Mouse (Mus musculus) spleen, postnatal 10 days (tissue): ENCODE data around the gene Mfap2.

Source experiments
- DNase-seq, 2 experiments: peaks; one replicate each; pipeline ENCODE4 v3.0.0; 2021 to 2022; ENCODE audit warnings: low spot score in 2 of 2

Mfap2 gene

DNA sequence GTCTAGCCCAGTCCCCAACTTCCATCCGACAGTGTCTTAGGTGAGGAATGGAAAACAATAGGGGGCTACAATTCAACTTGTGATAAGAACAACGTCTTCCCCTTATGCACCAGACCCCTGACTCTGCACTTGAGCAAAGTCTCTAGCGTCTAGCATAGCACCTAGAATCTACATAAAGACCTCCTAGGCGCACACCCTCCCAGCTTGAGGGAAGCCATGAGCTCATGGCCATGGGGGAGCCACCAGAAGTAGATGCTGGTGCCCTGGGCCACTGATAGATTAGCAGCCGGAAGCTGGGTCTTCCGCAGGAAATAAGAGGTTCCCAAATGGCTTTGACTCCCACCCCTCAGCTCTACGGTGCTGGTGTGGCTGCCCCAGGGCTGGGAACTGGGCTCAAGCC is 22.7 kb upstream of the Mfap2 start:
- DNase-seq: no peak

DNA sequence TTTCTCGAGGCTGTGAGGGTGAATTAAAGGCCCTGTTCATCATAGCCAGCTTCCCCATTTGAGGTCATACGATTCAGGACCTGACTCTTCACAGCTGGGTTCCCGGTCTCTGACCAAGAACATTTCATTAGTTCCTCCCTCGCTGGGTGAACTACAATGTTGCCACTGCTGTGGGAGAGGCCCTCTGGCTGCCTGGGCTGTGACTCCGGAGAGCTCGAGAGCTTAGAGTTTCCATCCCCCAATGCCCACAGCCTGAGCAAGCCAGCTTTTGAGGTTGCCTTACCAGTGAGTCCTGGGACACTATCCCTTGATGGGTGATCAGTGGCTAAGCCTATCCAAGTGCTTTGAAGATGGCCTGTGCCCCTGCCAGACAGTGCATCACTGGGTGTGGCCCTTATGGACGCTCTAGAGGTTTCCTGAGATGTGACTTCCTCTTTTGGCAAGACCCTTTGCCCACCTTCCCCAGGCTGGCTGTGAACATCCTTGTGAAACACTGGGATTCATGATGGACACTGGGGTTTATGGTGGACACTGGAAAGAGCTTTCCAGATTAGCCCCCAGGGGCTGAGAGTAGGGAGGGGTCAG is 21.4 kb upstream of the Mfap2 start:
- DNase-seq: peak in 1 of 2 experiments; percentile 46

DNA sequence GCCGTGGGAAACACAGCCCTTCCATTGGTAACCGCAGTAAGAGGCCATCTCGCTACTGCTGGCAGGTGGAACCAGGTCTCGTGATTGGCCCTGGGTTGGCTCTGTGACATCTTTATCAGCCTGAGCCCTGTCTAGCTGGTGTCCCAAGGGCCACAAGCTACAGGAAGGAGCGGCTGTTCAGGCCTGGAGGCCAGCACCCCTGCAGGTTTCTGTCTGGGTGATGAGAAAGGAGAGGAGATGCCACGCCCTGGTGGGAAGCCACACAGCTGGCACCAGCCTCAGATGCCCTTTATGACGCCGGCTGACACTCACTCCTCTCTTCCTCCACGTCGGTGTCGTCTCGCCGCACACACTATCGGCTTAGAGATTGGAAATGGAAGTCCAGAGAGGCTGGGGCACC is 20.8 kb upstream of the Mfap2 start:
- peak; percentile 24 to 59 for DNase-seq

DNA sequence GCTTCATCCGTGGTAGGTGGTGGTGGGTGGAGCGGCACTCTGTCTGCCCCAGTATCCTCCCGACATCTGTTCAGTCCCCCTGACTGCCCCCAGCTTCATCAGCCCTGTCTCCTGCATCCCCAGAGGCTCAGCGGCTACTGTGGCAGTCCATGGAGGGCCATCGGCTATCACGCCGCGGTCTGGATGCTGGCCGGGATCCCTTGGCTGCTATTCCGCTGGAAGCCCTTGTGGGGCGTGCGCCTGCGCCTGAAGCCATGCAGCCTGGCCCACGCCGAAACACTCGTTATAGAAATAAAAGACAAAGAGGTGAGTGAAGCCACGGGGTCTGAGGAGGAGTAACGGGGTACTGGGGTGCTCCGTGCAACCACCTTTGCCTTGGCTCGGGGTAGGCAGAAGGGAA is 18.0 kb upstream of the Mfap2 start:
- no peak for DNase-seq

DNA sequence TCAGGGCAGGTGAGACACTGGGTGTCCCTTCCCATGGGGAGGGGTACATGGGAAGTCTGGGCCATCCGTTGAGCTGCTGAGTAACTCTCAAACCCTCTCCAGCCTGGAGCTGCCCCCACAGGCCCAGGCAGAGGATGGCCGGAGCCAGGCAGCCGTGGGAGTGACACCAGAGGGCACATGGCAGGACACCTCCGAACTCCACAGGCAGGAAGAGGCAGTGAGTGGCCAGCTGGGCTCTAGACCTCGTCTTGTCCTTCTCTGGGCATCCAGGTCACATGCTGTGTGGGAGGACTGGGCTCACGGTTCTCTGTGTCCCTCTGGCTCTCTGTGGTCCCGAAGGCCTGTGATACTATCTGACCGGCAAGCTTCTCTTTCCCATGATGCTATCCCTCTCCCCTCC is 16.4 kb upstream of the Mfap2 start:
- DNase-seq: no peak

DNA sequence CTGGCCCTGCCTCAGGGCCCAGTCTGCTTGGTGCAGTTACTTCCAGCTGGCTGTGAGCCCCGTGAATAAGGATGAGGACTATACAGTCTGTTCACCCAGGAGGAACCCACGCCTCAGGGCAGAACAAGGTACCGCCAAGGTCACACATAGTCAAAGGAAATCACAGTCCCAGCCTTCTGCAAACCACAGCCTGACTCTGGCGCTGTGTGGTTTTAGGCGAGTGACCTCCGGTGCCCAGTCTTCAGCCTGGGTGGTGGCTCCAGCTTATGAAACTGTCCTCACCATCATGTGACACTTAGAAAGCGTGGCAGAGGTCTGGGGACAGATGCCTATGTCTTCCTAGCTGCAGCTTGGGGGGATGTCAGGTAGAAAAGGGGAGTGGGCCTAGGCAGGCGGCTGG is 14.4 kb upstream of the Mfap2 start:
- no peak for DNase-seq

DNA sequence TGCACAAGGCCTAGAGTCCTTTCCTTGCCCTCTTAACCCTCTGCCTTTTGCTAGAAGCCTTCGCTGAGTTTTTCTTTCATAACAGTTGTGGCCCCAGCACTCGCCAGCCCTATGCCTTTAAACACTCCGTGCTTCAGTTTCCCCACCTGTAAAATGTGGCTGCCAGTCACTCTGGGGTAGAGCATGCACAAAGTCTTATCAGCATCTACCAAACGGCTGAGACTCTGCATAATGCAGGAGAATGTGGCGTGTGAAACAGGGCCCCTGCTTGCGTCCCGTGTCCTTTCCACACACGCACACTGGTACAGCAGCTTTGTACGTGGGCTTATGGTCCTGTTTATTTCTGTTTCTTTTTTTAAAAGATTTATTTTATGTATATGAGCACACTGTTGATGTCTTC is 13.4 kb upstream of the Mfap2 start:
- no peak for DNase-seq

DNA sequence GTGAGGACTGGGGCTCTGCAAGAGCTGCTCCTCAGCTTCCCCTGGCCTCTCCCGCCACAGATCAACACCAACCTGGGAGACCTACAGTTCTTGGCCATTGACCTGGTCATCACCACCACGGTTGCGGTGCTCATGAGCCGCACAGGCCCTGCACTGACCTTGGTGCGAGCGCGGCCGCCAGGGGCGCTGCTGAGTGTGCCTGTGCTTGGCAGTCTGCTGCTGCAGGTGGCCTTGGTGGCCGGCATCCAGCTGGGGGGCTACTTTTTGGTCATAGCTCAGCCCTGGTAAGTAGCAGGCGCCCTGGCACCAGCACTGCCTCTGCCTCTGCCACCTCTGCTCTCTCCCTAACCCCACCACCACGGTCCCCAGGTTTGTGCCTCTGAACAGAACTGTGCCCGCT is 4.2 kb upstream of the Mfap2 start:
- DNase-seq: peak in 1 of 2 experiments; percentile 54

DNA sequence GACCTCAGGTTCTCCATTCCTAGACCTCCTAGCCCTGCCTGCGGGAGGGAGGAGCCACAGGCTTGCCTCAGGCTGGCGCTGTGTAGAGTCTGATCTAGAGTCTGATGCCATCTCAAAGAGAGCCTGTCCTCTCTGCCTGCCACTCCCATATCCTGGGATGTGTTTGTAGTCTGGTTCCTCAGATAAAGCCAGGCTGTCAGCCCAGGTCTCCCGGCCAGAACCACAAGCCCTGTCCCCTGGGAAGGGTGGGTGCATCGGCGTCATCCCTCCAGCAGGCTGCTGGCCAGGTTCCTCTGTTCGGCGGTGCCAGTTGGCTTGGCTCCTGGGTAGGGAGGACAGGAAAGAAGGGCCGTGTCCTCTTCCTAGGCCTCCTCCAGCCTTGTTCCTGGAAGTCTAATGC is 2.2 kb upstream of the Mfap2 start:
- DNase-seq: no peak

DNA sequence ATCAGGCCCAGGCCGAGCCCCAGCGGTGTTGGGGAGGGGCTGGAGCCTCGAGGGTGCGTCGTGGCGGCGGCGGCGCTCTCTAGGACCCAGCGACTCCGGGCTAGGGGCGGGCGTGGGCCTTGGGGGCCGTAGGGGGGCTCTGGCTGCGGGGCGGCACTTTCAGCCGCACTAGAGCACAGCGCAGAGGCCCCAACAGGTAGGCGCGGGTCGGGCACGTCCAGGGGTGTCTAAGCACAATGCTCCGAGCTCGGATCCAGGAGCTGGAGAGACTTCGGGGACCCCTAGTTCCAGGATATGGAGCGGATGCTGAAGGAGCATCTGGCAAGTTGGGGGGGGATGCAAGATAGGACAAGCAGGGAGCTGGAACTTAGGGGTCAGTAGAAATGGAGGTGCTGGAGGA is 308 bp downstream of the Mfap2 start:
- DNase-seq: no peak

DNA sequence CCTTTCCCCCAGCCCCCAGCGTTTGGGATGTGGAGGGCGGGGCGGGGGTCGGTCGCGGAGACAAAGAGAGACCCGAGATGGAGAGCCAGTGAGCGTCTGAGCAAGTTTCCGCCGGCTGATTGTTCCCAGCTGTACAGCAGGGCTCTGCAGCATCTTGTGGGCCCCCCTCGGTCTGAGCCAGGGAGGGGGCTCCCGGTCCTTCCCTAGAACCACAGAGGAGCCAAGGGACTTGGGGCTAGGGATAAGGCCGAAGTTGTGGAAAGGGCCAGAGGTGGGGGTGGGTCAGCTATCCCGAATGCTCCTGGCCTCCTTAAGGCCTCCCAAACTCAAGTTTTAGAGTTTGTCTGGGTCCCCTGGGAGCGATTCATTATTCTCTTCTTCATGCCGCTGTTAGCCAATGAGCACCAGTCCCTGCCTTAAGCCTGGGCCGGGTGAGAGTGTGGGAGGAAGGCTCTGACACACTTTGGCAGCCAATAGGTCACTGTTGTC is 767 bp downstream of the Mfap2 start:
- no peak for DNase-seq

DNA sequence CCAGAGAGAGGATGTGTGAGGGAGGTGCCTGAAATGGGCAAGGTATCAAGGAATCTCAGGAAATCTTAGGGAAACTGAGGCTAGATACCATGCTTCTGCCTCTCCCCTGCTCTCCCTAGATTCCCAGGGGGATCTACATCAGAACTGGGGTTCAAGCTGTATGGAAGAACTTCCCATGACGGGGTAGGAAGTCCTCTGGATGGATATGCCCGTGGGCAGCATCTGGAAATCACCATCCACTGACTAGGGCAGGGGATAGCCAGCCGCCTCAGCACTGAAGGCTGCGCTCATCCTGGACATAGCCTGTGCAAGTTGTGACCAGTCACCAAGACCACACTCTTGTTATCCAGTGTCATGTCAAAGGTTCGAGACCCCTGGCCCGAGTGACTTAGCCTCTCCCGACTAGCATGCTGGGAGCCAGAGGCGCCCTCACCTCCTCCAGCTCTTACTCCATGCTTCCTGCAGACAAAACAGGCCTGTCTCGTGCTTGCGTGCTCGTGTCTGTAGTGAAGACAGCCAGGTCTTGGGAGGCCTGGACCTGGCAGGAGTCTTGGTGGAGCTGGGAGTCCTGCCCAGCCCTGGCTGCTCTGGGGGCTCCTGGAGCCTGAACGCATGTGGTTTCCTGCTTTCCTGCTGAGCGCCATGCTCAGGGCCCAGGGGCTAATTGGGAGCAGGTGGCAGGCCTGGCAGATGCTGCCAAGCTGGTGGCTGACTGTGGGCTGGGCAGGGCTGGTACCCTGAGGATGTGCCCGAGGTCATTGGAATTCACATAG is 1.5 kb downstream of the Mfap2 start:
- DNase-seq: no peak

DNA sequence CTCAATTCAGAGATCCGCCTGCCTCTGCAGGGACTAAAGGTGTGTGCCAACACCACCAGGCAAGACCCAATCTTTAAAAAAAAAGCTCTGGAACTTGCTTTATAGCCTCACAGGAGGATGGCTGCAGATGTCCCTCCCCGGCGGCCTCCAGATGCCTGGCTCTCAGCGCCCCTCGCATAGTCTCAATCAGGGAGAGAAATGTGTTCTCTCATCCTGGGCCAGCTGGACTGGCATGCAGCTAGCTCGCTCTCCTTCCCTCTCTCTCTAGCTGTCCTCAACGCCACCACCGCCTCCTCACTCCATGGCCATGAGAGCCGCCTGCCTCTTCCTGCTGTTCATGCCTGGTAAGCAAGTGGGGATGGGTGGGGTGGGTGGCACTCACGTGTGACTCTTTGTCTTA is 2.3 kb downstream of the Mfap2 start:
- no peak for DNase-seq

DNA sequence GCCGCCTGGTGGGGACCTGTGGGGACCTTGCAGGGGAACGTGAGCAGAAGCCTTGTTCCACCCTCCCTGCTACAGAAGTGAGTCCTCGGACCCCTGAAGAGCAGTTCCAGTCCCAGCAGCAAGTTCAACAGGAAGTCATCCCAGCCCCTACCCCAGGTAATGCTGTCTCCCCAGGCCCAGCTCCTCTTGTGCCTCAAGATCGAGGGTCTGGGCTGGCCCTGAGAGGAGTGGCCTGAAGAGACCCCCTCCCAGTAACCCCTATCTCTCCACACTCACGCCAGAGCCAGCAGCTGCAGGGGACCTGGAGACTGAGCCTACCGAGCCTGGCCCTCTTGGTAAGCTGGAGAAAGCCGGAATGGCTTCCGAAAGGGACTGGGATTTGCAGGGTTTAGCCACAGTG is 3.9 kb downstream of the Mfap2 start:
- no peak for DNase-seq

DNA sequence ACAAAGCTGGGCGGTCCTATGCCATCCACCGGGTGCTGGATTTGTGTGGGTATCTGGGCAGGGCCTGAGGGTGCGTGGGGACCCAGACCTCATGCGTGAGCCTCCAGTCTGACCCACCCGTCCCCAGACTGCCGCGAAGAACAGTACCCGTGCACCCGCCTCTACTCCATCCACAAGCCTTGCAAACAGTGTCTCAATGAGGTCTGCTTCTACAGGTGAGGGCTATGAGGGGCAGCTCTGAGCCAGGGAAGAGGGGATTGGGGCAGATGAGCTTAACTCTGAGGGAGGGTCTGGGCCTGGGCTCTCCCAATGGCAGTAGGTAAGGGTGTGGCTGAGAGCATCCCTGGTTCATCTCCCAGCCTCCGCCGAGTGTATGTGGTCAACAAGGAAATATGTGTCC is 4.6 kb downstream of the Mfap2 start:
- DNase-seq: no peak

DNA sequence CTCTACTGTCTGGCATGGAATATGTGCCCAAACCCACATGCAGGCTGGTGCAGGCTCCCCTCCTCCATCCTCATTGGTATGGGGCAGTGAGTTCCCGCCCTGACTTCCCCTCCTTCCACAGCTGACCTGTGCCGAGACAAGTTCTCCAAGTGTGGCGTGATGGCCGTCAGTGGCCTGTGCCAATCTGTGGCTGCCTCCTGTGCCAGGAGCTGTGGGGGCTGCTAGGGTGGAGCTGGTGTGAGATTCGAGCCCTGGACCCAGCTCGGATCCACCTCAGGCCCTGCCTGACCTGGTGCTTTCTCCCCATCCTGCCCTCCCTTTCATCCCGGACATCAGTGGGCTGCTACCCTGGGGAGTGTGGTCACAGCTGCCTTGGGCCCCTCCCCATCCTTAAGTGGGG is 5.1 kb downstream of the Mfap2 start:
- no peak for DNase-seq

DNA sequence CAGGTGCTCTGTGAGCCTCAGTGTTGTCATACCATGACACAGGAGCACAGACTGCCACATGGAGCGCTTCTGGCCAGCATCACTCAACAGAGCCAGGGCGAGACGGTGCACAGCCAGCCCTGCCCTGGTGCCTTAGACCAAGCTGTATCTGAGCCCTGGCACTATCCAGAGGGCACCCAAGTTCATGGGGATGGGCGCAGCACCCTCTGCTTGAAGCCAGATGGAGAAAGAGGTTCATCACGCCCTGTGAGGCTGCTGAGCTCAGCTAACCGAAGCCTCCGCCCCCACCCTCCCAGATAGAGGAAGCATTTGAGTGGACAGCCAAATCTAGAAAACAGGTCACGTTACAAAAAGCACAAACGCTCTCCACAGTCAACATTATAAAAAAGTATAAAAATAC is 6.1 kb downstream of the Mfap2 start:
- no peak for DNase-seq

DNA sequence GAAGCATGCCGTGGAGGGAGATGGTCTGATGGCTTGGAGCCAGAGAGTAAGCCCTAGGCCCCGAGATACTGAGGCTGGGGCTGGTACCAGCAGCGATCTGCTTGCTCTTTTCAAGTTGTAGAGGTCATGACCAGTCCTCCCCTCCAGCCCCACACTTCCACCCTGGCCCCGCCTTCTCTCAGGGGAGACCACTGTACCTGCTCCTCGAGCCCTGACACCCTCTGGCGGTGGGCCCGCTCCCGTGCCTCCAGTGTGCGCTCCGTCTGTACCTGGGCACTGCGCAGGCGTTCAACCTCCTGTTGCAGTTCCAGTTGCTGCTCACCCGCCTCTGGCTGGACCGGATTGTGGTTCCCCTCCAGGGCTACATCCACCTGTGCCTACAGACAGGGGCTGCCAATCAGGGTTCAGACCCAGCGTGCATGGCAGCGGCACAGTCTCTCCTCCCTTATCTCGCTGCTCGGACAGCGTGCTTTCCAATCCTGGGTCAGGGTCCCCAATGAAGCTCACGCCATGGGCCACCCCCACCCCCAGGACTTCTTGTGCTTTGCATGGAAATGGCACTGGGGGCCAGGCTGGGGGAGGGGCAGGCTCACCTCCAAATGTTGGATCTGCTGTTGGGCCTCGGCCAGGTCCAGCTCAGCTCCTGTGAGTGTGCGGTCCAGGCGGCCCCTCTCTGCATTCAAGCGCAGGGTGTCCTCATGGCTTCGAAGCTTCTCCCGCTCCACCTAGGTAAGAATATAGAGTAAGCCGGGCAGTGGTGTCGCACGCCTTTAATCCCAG is 7.6 kb downstream of the Mfap2 start:
- no peak for DNase-seq

DNA sequence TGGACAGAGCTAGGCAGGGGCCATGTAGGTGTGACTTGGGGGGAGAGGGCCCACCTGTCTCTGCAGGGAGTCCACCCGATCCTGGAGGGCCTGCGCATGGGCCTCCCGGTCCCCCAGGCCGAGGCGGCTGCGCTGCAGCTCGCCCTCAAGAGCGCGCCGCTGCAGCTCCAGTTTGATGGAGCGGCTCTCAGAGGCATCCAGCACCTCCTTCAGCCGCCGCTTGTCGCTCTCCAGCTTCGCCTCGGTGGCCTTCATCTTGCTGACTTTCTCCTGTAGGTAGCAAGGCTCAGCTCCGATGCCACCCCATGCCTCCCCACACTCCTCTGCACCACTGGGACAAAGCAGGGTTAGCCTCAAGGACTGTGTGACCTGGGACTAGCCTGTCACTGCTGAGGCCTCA is 10.0 kb downstream of the Mfap2 start:
- no peak for DNase-seq

DNA sequence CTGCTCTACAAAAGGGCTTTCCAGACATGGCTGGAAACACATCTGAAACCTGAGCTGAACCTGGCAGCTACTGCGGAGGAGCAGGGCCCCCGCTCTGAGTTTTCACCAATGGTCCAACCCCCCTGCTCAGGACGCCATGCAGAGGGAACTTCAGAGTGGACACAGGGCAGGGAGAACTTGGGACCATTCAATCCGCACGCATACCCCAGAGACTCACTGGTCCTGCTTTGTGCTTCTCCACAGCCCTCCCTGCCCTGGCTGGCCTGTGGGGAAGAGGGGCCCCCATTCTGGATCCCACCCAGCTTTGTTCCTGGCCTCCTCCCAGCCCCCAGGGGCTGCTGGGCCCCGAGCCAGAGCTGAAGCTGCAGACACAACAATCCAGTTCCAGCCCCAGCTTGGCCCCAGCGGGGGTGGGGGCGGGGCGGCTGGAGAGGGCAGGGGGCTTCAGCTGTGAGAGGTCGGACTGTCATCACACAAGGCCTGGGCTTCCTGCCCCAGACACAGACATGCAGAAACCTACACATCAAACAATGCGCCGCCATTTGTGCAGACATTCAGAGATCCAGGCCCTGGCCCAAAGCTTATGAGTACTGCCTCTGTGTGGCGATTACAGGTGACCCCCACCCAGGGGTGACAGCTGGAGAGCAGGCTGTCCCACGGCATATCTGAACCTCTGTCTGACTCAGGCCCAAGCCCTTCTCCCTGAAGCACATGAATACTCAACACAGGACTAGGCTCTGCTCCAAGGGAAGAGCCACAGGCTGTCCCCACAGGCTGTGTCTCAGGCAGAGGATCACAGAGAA is 10.8 kb downstream of the Mfap2 start:
- no peak for DNase-seq

DNA sequence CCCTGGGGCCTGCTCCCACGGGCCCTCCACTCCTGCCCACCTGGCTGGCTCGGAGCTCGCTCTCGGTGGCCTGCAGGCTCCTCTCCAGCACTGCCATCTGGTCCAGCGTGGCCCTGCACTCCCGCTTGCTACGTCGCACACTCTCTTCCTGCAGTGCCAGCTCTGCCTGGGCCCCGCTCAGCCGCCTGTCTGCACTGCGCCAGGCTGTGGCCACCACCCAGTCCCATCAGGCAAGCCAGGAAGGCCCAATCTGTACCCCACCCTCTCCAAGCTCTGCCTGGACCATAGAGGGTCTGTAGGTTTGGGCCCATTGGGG is 11.4 kb downstream of the Mfap2 start:
- no peak for DNase-seq

DNA sequence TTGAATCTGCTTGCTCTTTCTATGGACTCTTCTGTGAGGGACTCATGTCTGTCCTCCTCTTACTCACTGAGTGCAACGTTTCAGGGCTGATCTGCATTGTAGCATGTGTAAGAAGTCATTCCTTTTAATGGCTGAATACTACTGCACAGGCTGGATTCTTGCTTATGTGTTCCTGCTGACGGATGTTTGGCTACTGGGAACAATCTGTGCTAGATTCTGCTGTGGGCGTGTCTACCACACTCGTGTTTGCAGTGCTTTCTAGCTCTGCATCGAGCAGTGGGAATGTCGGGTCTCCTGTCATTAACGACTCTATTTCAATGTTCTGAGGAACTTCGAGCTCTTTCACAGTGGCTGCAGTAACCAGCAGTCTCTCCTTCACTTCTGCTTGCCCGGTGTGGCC is 13.8 kb downstream of the Mfap2 start:
- no peak for DNase-seq
